Mouse (Mus musculus): ENCODE measurements around the gene Gm20388.

- TF ChIP-seq GATA1 (IDR thresholded peaks at IDR 0.05; ENCODE audit: low read length), result no peak
- TF ChIP-seq TAL1 (IDR thresholded peaks at IDR 0.05; ENCODE audit: low read length), result no peak
These were observed 3193.6 kb downstream of the Gm20388 start for GRCm38 (mm10) chr8:123104046-123104767.

Data from erythroblast, embryonic 14.5 days (primary cell).